Mouse (Mus musculus): ENCODE data around the gene B2m.

The B2m gene

GRCm38 (mm10) chr2:122149716-122150115 lies 2.2 kb downstream of the B2m start:
- no peak for DNase-seq (ENCODE audit: low spot score)

DNA sequence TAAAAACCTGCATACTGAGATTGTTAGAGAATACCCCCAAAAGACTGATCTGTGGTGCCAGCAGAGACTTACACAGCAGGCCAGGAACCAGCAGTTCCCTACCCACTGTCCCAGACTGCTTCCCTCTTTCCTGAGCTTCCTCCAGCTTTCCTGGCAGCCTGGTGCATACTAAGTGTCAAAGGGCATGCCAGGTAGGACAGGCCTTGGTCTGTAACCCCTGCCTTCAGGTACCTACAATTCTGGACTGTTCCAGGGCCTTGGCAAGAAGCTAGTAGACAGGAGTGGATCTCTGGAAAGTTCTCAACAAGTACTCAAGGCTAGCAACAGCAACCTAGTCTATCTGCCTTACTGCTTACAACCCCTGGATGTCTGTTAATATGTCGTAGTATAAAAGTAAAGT lies 3.7 kb downstream of the B2m start:
- no peak for DNase-seq (ENCODE audit: low spot score)

- DNase-seq (ENCODE audit: low spot score) = no peak
These were observed 5.4 kb downstream of the B2m start for GRCm38 (mm10) chr2:122152850-122153249.

DNA sequence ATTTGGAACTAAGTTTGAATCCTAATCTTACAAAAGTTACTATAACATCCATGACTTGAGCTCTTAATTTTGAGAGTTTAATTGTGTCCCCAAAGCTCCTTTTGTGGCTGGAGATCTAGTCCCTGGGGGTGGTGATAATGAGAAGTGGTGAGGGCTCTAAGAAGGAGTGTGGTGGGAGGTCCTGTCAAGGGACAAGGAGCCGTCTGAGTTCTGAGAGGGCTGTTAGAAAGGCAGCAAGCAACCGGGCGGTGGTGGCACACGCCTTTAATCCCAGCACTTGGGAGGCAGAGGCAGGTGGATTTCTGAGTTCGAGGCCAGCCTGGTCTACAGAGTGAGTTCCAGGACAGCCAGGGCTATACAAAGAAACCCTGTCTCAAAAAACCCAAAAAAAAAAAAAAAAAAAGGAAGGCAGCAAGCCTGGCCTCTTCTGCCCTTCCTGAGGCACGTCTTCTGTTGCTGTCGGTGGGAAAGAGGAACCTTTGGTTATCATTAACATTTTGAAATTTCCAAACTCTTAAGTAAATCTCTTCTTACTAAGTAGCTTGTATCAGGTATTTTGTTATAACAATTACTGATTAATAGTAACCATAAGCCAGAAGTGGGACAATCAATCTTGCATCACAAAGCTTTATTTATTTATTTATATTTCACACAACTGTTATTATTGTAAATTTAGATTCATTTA lies 6.3 kb downstream of the B2m start:
- DNase-seq (ENCODE audit: low spot score) = no peak

DNA sequence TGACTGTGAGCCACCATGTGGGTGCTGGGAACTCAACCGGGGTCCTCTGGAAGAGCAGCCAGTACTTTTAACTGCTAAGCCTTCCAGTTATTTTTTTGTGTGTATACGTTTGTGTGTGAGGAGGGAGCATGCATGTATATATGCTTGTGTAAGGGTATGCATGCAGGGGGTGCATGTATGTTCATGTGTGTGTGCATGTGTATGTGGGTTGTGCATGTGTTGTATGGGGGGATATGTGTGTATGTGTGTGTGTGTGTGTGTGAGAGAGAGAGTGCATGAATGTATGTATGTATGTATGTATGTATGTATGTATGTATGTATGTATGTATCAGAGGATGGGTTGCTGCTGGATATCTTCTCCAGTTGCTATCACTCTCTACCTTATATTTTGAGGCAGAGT lies 7.0 kb downstream of the B2m start:
- no peak for DNase-seq (ENCODE audit: low spot score)

DNA sequence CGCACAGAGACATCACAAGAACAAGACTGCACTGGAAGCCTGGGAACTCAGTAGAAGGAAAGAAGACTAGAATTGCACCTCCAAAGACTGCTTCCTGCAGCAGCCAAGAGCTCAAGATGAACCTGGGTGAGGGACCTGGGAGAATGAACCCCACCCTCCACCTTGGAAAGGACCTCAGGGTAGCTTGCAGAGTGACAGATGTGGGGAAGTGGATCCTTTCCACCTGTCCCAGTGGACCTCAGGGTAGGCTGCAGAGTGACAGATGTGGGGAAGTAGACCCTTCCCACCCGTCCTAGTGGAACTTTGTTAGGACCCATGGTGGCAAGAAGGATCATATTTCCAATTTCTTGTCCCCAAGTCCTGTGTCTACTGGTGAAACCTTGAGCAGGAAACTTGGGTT lies 7.8 kb downstream of the B2m start:
- DNase-seq (ENCODE audit: low spot score) = no peak

GRCm38 (mm10) chr2:122156051-122156700 lies 8.7 kb downstream of the B2m start:
- DNase-seq (ENCODE audit: low spot score) = no peak

- no peak for DNase-seq (ENCODE audit: low spot score)
These were observed 10.1 kb downstream of the B2m start for GRCm38 (mm10) chr2:122157561-122157960.

DNA sequence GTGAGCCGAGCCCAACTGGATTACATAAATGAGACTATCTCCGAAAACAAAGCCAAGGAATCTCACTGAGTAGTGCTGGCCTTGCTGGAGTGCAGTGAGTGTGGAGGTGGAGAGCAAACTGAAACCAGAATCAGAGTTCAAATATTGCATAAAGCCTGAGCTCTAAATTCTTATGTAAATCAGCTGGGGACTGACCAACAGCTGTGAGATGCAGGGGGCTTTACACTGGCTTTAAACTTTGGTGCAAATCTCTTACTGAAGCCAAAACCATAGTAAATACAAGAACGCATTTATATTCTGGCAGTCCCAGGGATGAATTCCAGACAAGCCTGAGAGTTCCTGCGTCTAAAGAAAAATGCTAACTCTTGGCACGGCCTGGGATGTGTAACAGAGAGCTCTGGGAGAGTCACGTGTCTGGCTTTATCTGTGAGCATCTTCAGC lies 10.9 kb downstream of the B2m start:
- no peak for DNase-seq (ENCODE audit: low spot score)

DNA sequence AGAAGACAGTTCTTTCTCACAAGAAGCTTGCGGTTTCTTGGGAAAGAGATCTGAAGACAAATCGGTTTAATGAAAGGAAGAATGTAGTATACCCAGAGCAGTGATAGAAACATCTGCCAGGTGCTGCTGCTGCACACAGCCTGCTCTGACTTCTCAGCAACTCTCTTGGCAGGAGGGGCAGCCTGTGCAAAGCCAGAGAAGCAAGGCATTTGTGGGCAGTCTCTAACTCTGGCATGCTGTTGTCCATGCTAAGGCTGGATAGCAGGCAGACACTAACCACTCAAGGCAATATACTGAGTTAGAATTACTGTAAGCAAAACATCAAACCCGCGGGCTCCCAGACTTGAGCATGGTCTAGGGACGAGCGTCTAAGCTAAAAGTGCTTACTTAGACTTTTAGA lies 12.2 kb downstream of the B2m start:
- DNase-seq (ENCODE audit: low spot score) = no peak

DNA sequence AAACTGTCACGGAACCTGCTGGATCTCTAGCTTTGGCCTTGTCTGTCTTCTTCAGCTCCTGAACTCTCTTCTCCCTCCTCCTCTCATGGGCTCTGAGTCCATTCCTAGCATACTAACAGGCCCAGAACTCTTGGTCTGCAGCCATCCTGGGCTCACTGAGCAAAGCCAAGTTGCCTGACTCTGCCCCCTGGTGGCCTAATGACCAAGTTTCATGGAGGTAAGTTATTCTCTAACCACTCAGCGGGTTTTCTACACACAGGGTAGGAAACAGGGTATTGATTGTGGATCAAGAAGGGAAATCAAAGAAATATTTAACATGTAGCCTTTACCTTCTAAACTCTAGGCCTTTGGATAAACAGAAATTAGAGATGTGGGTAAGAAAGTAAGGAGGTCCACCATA lies 13.2 kb downstream of the B2m start, which contains the start of gene Trim69:
Trim69 (plus strand) TSS at position 21 of the 400 bp plus-strand sequence.
- peak; percentile 57 for DNase-seq (ENCODE audit: low spot score)

DNA sequence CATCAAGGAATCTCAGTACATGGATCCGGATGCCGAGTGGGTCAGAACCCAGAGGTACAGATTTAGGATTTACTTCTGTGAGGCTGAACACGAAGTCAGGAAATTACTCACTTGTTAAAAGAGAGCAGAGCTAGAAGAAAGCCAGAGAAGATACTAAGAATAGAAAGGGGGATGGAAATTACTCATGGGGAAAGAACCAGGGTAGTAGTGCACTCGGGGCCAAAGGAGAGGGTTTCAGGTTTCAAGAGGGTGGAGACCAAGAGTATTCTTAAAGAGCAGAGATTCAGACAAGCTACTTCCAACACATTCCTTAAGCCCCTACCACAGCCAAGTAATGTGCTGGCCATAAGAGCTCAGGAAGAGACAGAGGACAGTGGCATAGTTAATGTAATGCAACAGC lies 14.1 kb downstream of the B2m start:
- no peak for DNase-seq (ENCODE audit: low spot score)

DNA sequence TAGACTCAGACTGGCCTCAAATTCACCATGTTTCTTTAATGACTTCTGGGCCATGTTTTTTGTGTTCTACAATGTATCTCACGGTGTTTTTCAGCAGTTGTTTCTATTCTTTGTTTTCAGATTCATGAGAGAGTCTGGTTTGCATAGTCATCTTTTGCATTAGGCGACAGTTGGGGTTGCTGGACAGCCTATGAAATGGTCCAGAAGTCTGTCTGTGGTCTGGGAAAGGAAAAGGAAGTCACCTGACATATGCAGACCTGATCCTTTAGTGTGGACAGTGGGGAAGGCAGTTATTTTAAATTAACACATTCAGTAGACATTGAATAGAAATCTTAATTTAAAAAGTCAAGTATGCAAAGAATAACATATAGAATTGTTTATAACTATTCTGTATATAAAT lies 15.0 kb downstream of the B2m start:
- DNase-seq (ENCODE audit: low spot score) = no peak

DNA sequence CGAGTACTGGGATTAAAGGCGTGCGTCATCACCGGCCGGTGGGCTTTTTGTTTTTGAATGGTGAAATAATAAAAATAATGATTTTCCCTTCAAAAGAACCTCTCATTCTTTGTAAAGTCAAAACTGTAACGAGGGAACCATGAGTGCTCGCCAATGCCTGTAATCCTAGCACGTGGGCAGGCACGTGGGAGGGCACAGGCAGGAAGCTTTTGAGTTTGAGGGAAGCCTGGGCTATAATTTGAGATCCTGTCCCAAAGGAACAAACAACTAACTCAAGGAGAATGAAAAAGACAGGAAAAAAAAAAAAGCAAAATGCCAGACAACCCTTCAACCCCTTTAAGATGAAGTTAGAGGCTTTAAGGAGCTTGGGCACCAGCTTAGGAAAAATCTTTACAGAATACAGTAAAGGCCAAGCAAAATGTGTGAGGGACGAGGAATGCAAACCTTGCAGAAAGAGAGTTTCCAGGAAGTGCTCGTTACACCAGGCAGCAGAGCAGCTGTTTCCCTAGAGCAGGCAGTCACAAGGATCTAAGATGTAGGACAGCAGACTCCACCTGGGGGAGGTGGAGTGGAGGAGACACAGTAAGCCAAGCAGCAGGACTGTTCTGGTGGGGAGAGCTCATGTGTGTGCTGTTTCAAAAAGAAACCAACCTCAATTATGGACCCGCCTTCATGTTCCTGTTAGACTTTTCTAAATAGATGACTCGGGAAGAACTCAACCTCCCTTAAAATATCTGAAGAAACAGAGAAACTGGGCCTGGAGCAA lies 16.1 kb downstream of the B2m start:
- DNase-seq (ENCODE audit: low spot score) = no peak

DNA sequence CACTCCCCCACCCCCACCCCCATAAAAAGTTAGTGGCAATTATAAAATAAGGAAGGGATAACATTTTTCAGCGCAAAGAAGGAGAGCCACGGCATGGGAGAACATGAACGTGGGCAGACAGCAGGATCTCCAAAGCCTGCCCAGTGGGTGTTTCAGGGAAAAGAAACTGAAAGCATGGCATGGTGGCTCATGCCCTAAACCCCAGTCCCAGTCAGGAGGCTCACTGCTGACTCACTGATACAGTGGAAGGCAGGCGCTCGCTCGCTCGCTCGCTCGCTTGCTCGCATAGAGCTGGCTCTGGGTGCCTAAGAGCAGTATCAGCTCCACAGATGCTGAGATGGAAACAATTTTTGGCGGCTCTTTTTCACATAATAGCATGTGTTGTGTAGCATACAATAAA lies 16.8 kb downstream of the B2m start:
- no peak for DNase-seq (ENCODE audit: low spot score)

DNA sequence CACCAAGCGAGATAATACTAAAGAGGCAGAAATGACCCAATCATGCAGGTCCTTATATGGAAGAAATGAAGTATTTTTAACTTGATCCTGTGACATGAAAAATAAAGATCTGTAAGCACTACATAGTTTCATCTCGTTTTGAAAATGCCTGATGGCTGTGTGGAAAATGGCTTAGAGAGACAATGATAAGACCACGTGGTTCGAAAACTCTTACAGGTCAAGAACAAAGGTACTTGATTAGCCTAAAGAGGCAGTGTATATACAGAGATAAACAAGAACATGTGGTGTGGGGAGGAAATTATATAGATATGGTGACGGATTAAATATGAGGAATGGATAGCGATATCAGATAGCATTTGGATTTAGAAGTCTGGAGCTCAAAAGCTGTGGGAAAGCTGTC lies 23.8 kb downstream of the B2m start:
- no peak for DNase-seq (ENCODE audit: low spot score)

DNA sequence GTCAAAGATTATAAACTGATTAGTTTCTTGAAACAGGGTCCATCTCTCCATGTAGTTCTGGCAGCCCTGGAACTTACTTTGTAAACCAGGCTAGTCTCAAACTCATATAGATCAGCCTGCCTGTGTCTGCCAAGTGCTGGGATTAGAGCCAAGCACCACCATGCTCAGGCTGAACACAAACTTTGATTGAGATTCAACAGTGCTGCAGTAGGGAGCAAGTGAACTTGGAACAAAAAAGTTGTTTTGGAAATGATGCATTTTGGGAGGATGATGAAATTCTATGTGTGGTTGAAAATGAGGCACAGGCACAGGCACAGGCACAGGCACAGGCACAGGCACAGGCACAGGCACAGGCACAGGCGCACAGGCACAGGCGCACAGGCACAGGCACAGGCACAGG lies 24.7 kb downstream of the B2m start:
- DNase-seq (ENCODE audit: low spot score) = no peak

- no peak for DNase-seq (ENCODE audit: low spot score)
These were observed 32.8 kb downstream of the B2m start for GRCm38 (mm10) chr2:122180051-122180822.

DNA sequence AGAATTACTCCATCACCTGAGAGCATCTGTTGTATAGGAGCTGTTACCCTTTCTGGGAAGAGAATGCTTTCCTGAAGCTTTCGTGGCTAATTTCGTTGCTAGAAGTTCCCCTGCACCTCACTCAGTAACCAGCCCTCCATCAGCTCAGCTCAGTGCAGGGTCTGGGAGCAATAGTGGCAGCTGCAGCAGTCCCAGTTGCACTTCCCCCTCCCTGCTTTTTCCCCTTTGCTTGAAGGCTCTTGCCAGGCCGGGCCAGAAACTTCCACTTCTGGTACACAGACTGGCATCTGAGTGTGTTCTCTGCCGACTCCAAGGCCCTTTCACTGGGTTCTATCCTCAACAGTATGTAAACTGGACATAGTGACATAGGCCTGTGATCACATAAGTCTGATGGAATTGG lies 37.6 kb downstream of the B2m start:
- no peak for DNase-seq (ENCODE audit: low spot score)

DNA sequence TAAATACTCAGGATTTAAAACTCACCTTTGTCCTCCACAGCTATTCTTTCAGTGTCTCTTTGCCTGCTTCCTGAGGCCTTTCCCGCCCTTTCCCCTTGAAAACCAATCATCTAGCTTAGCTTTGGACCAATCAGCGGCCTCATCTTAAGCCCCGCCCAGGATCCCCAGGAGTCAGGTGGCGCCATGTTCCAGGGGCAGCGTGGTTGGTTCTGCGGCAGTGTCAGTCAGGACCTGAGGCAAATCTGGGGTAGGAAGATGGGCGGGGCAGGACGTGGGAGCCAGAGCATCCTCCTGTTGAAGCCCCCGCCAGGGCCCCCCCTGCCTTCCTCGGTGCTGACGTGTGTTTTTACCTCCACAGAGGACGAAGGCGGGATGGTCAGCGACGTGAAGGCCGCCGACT lies 38.6 kb downstream of the B2m start, which contains the start of the genes Patl2 and Terb2:
Patl2 (minus strand) TSS at position 84 of the 400 bp plus-strand sequence.
Terb2 (plus strand) TSS at position 167 of the 400 bp plus-strand sequence.
- DNase-seq (ENCODE audit: low spot score) = no peak

DNA sequence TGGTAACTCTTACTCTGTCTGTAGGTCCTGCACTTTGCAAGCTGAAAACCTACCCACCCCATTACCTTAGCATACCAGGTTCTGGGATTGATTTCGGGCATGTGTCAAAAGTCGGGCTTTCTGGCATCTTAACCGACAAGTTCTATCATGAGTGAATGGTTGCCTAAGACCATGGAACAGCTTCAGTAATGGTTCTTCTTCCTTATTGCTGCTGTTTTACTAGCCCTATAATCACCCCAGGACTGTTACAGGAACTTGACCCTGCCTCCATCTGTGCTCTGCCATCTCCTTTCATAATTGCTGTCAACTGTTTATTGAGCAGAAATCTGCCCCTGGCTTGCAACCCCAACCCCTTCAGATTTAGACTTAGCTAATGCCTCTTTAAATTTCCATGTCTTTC lies 39.3 kb downstream of the B2m start:
- DNase-seq (ENCODE audit: low spot score) = no peak

- no peak for DNase-seq (ENCODE audit: low spot score)
These were observed 44.4 kb downstream of the B2m start for GRCm38 (mm10) chr2:122191849-122192248.

All from urinary bladder, postnatal 10 days (tissue).